Mouse (Mus musculus): ENCODE measurements at regions not wholly inside any gene's neighbourhood (a gene's known extent, or its start where the extent isn't known, plus 50 kb on each side); places are given as distances from the start of the nearest gene placed in this dataset.

GRCm38 (mm10) chr16:90614137-90614536, 113.1 kb downstream of the Mis18a start:
- TF ChIP-seq POLR2A (IDR thresholded peaks at IDR 0.05; ENCODE audit: low read depth, low read length) (no peak), CTCF (conservative IDR thresholded peaks at IDR 0.05; ENCODE audit: insufficient read depth, insufficient read length, low read depth, low read length) (no peak)
- Histone ChIP-seq H3K4me1 (ENCODE audit: control insufficient read depth, insufficient read depth, low read length) (no peaks in the 10 kb centered on the region), H3K27me3 (replicated peaks; ENCODE audit: control insufficient read depth, insufficient read depth, low read length) (no peaks in the 10 kb centered on the region), H3K27ac (ENCODE audit: insufficient read depth, low read depth, low read length) (no peak overlapping the region), H3K36me3 (ENCODE audit: control insufficient read depth, insufficient read depth, low read length) (no peaks in the 10 kb centered on the region), H3K4me3 (ENCODE audit: insufficient read depth, low read depth, low read length) (no peak overlapping the region)
- WGBS: 89% methylated on average over 1 of the region's 1 CpGs
- no peak for DNase-seq

GRCm38 (mm10) chr16:90610097-90610808, 117.0 kb downstream of the Mis18a start:
- WGBS: 88% methylated on average over 22 of the region's 22 CpGs
- Histone ChIP-seq H3K36me3 (ENCODE audit: control insufficient read depth, insufficient read depth, low read length) (no peaks in the 10 kb centered on the region), H3K4me1 (ENCODE audit: control insufficient read depth, insufficient read depth, low read length) (no peaks in the 10 kb centered on the region), H3K4me3 (ENCODE audit: insufficient read depth, low read depth, low read length) (no peak overlapping the region), H3K27ac (ENCODE audit: insufficient read depth, low read depth, low read length) (no peak overlapping the region), H3K27me3 (replicated peaks; ENCODE audit: control insufficient read depth, insufficient read depth, low read length) (no peaks in the 10 kb centered on the region)
- TF ChIP-seq POLR2A (IDR thresholded peaks at IDR 0.05; ENCODE audit: low read depth, low read length) (no peak), CTCF (conservative IDR thresholded peaks at IDR 0.05; ENCODE audit: insufficient read depth, insufficient read length, low read depth, low read length) (no peak)
- no peak for DNase-seq

GRCm38 (mm10) chr16:90599329-90599870, 127.8 kb downstream of the Mis18a start:
- no peak overlapping the region for H3K4me3 ChIP-seq (ENCODE audit: insufficient read depth, low read depth, low read length)
- DNase-seq: no peak
- 80% methylated on average over 7 of the region's 7 CpGs for WGBS
- H3K27me3 ChIP-seq (replicated peaks; ENCODE audit: control insufficient read depth, insufficient read depth, low read length): no peaks in the 10 kb centered on the region
- no peaks in the 10 kb centered on the region for H3K36me3 ChIP-seq (ENCODE audit: control insufficient read depth, insufficient read depth, low read length)
- H3K4me1 ChIP-seq (ENCODE audit: control insufficient read depth, insufficient read depth, low read length): no peaks in the 10 kb centered on the region
- TF ChIP-seq POLR2A (IDR thresholded peaks at IDR 0.05; ENCODE audit: low read depth, low read length): no peak
- no peak for TF ChIP-seq CTCF (conservative IDR thresholded peaks at IDR 0.05; ENCODE audit: insufficient read depth, insufficient read length, low read depth, low read length)
- H3K27ac ChIP-seq (ENCODE audit: insufficient read depth, low read depth, low read length): no peak overlapping the region

GRCm38 (mm10) chr16:90598727-90599126, 128.5 kb downstream of the Mis18a start:
- 90% methylated on average over 7 of the region's 7 CpGs for WGBS
- Histone ChIP-seq H3K27me3 (replicated peaks; ENCODE audit: control insufficient read depth, insufficient read depth, low read length) (no peaks in the 10 kb centered on the region), H3K27ac (ENCODE audit: insufficient read depth, low read depth, low read length) (no peak overlapping the region), H3K4me1 (ENCODE audit: control insufficient read depth, insufficient read depth, low read length) (no peaks in the 10 kb centered on the region), H3K36me3 (ENCODE audit: control insufficient read depth, insufficient read depth, low read length) (no peaks in the 10 kb centered on the region), H3K4me3 (ENCODE audit: insufficient read depth, low read depth, low read length) (no peak overlapping the region)
- DNase-seq: no peak
- TF ChIP-seq POLR2A (IDR thresholded peaks at IDR 0.05; ENCODE audit: low read depth, low read length) (no peak), CTCF (conservative IDR thresholded peaks at IDR 0.05; ENCODE audit: insufficient read depth, insufficient read length, low read depth, low read length) (no peak)

GRCm38 (mm10) chr16:90592721-90593481, 134.3 kb downstream of the Mis18a start:
- no peak for DNase-seq
- no peak for TF ChIP-seq CTCF (conservative IDR thresholded peaks at IDR 0.05; ENCODE audit: insufficient read depth, insufficient read length, low read depth, low read length)
- 56% methylated on average over 6 of the region's 6 CpGs for WGBS
- H3K4me3 ChIP-seq (ENCODE audit: insufficient read depth, low read depth, low read length): no peak overlapping the region
- no peaks in the 10 kb centered on the region for H3K4me1 ChIP-seq (ENCODE audit: control insufficient read depth, insufficient read depth, low read length)
- H3K36me3 ChIP-seq (ENCODE audit: control insufficient read depth, insufficient read depth, low read length): no peaks in the 10 kb centered on the region
- no peak overlapping the region for H3K27ac ChIP-seq (ENCODE audit: insufficient read depth, low read depth, low read length)
- H3K27me3 ChIP-seq (replicated peaks; ENCODE audit: control insufficient read depth, insufficient read depth, low read length): no peaks in the 10 kb centered on the region

GRCm38 (mm10) chr16:90585171-90585570, 142.0 kb downstream of the Mis18a start:
- 49% methylated on average over 7 of the region's 7 CpGs for WGBS
- no peak overlapping the region for H3K27ac ChIP-seq (ENCODE audit: insufficient read depth, low read depth, low read length)
- peak; percentile 64 for DNase-seq
- no peak overlapping the region for H3K4me3 ChIP-seq (ENCODE audit: insufficient read depth, low read depth, low read length)
- no peaks in the 10 kb centered on the region for H3K36me3 ChIP-seq (ENCODE audit: control insufficient read depth, insufficient read depth, low read length)
- no peaks in the 10 kb centered on the region; the same call in 1 of the 2 replicates for H3K4me1 ChIP-seq (ENCODE audit: control insufficient read depth, insufficient read depth, low read length)
- H3K27me3 ChIP-seq (replicated peaks; ENCODE audit: control insufficient read depth, insufficient read depth, low read length): no peaks in the 10 kb centered on the region
- TF ChIP-seq POLR2A (IDR thresholded peaks at IDR 0.05; ENCODE audit: low read depth, low read length) (no peak), CTCF (conservative IDR thresholded peaks at IDR 0.05; ENCODE audit: insufficient read depth, insufficient read length, low read depth, low read length) (no peak)

GRCm38 (mm10) chr16:90580411-90580810, 146.8 kb downstream of the Mis18a start:
- Histone ChIP-seq H3K36me3 (ENCODE audit: control insufficient read depth, insufficient read depth, low read length) (no peaks in the 10 kb centered on the region), H3K4me1 (ENCODE audit: control insufficient read depth, insufficient read depth, low read length) (no peaks in the 10 kb centered on the region; the same call in 1 of the 2 replicates), H3K27me3 (replicated peaks; ENCODE audit: control insufficient read depth, insufficient read depth, low read length) (no peaks in the 10 kb centered on the region), H3K4me3 (ENCODE audit: insufficient read depth, low read depth, low read length) (no peak overlapping the region), H3K27ac (ENCODE audit: insufficient read depth, low read depth, low read length) (no peak overlapping the region)
- WGBS: 42% methylated on average over 8 of the region's 8 CpGs
- no peak for TF ChIP-seq CTCF (conservative IDR thresholded peaks at IDR 0.05; ENCODE audit: insufficient read depth, insufficient read length, low read depth, low read length)
- no peak for TF ChIP-seq POLR2A (IDR thresholded peaks at IDR 0.05; ENCODE audit: low read depth, low read length)
- no peak for DNase-seq
